Mouse (Mus musculus): ENCODE data around the gene Crb1.

GRCm38 (mm10) chr1:139236794-139237193 lies 140.1 kb downstream of the Crb1 start:
- TF ChIP-seq CTCF (IDR thresholded peaks at IDR 0.05; ENCODE audit: insufficient read depth, low read length) (no peak), POLR2A (IDR thresholded peaks at IDR 0.05; ENCODE audit: borderline replicate concordance, extremely low read depth, low read depth, low read length) (no peak)
